ENCODE assay signal across 11 mouse cellular contexts in genomic region chr16:57268058-57268841, GRCm38 (mm10). TPM values are rescaled to one million over a fixed set of nuclear protein-coding genes. Genes with fewer than 3 reads are reported as not detected.
DNase-seq lines count a peak whose midpoint lies in the region; ATAC-seq and TF ChIP-seq lines count a peak whose summit lies in the region.
"Had no signal": no experiment of that assay in that cellular context is flagged by ENCODE, and none has a peak within 500 bp of the region (broad histone marks: within the 10 kb centered on the region; RNA-seq: fewer than 3 reads in every experiment).

No protein-coding gene starts in this region.

- H3K27ac ChIP-seq in hindbrain, postnatal 0 days = no peak overlapping the region
- no peak overlapping the region for H3K27ac ChIP-seq in hindbrain, embryonic 12.5 days
- H3K27ac ChIP-seq: neural tube, embryonic 12.5 days had no signal

- H3K9me3 ChIP-seq in hindbrain, postnatal 0 days (ENCODE audit: low read length) = no peaks in the 10 kb centered on the region
- no peaks in the 10 kb centered on the region for H3K9me3 ChIP-seq in hindbrain, embryonic 12.5 days (replicated peaks)
- H3K9me3 ChIP-seq: neural tube, embryonic 12.5 days had no signal

- no peaks in the 10 kb centered on the region for H3K79me2 ChIP-seq in myocyte (ENCODE audit: control insufficient read depth, insufficient read depth)

- no peak overlapping the region for H3K9ac ChIP-seq in hindbrain, postnatal 0 days (replicated peaks; ENCODE audit: low read length)
- H3K9ac ChIP-seq in hindbrain, embryonic 12.5 days = no peak overlapping the region
- H3K9ac ChIP-seq: neural tube, embryonic 12.5 days had no signal

- H3K4me2 ChIP-seq in hindbrain, postnatal 0 days (ENCODE audit: low read depth, low read length) = no peak overlapping the region
- no peak overlapping the region for H3K4me2 ChIP-seq in hindbrain, embryonic 12.5 days (replicated peaks)
- peak overlapping the region; percentile 47 for H3K4me2 ChIP-seq in myocyte (ENCODE audit: low read depth)
- H3K4me2 ChIP-seq: neural tube, embryonic 12.5 days had no signal

- H3K27me3 ChIP-seq in hindbrain, postnatal 0 days (ENCODE audit: insufficient read depth, low read length) = no peaks in the 10 kb centered on the region
- H3K27me3 ChIP-seq in hindbrain, embryonic 12.5 days = no peaks in the 10 kb centered on the region
- H3K27me3 ChIP-seq in myocyte (ENCODE audit: control insufficient read depth, insufficient read depth, insufficient read length) = no peaks in the 10 kb centered on the region
- H3K27me3 ChIP-seq: neural tube, embryonic 12.5 days had no signal

- TF ChIP-seq CTCF in hindbrain, postnatal 0 days (IDR thresholded peaks at IDR 0.05; ENCODE audit: low read depth) = no peak

- peak; percentile 41 for DNase-seq in hindbrain, postnatal 0 days (ENCODE audit: low spot score)
- DNase-seq in frontal cortex, adult 2 months (ENCODE audit: extremely low spot score in 1 of 2, low spot score in 1 of 2) = peak; percentile 53 to 81
- peak; percentile 80 for DNase-seq in layer of hippocampus, adult 9-11 months
- DNase-seq in cerebellum, adult 11 months = no peak
- DNase-seq: gastrocnemius, postnatal 36 days had no signal

- H3K4me3 ChIP-seq in hindbrain, postnatal 0 days (ENCODE audit: low read length) = no peak overlapping the region
- H3K4me3 ChIP-seq in hindbrain, embryonic 12.5 days = no peak overlapping the region
- no peak overlapping the region for H3K4me3 ChIP-seq in myocyte
- H3K4me3 ChIP-seq: neural tube, embryonic 12.5 days had no signal

- no peak overlapping the region for H3ac ChIP-seq in myocyte (ENCODE audit: control insufficient read depth, insufficient read length)

- no peak for TF ChIP-seq POLR2A in myocyte (IDR thresholded peaks at IDR 0.05; ENCODE audit: insufficient read length, low read depth)

- ATAC-seq in hindbrain, postnatal 0 days = peak; percentile 71
- ATAC-seq in hindbrain, embryonic 12.5 days (ENCODE audit: low FRiP score) = no peak
- ATAC-seq in inflammation-experienced regulatory T-cells, adult 6 months = no peak

- no peaks in the 10 kb centered on the region for H3K36me3 ChIP-seq in hindbrain, postnatal 0 days (ENCODE audit: insufficient read depth, low read length)
- no peaks in the 10 kb centered on the region for H3K36me3 ChIP-seq in hindbrain, embryonic 12.5 days
- no peaks in the 10 kb centered on the region for H3K36me3 ChIP-seq in myocyte (ENCODE audit: control insufficient read depth, insufficient read depth)
- H3K36me3 ChIP-seq: neural tube, embryonic 12.5 days had no signal

- H3K4me1 ChIP-seq in hindbrain, postnatal 0 days (ENCODE audit: insufficient read depth, low read length) = no peaks in the 10 kb centered on the region
- no peaks in the 10 kb centered on the region for H3K4me1 ChIP-seq in hindbrain, embryonic 12.5 days
- H3K4me1 ChIP-seq: neural tube, embryonic 12.5 days had no signal

- WGBS in hindbrain, postnatal 0 days = 75% methylated on average over 14 of the region's 14 CpGs
- 85% methylated on average over 14 of the region's 14 CpGs for WGBS in hindbrain, embryonic 12.5 days

TF ChIP-seq in myocyte, 11 proteins besides CTCF, POLR2A, EP300 and RAD21:
- TF ChIP-seq E2F4 (IDR thresholded peaks at IDR 0.05; ENCODE audit: insufficient read depth) (no peak), CEBPB (IDR thresholded peaks at IDR 0.05; ENCODE audit: insufficient read depth, poor library complexity, severe bottlenecking) (no peak), USF1 (IDR thresholded peaks at IDR 0.05; ENCODE audit: low read depth) (no peak)
TF ChIP-seq in myocyte: peak in this region for 0.

RNA-seq across cellular contexts. Expression of gene Tmem30c, which starts 24.4 kb away (rescaled TPM):
- 0.73 TPM in 1 of 2 replicates, not detected in the other for total RNA-seq in hindbrain, postnatal 0 days (2014; rRNA removed)
- polyA plus RNA-seq in hindbrain, postnatal 0 days (2015; fragmentation: Nextera tagmentation; extraction: Ambion mirVana) = 0.14 and 0.24 TPM in 2 replicates
- polyA plus RNA-seq in hindbrain, embryonic 12.5 days (2016; fragmentation: Nextera tagmentation; extraction: Ambion mirVana) = 0.08 TPM in 1 of 2 replicates, not detected in the other
- polyA plus RNA-seq in frontal cortex, adult 2 months (2012; rRNA removed) = 1.5 and 1.7 TPM in 2 replicates
- polyA plus RNA-seq in myocyte (2012; fragmentation: generic; extraction: Trizol) = not detected
- polyA plus RNA-seq in inflammation-experienced regulatory T-cells, adult 6 months (2017; shearing (Covaris generic)) = under 1 TPM in 1 of 3 experiments, not detected in 2; 0.11 TPM
- total RNA-seq: gastrocnemius, postnatal 36 days; liver, adult 2 months; megakaryocyte, adult 5-6 weeks had no signal
- polyA plus RNA-seq: liver, adult 2 months had no signal

RNA-seq across cellular contexts. Expression of gene Tbc1d23, which starts 36.9 kb away (rescaled TPM):
- total RNA-seq in hindbrain, postnatal 0 days (2014; rRNA removed) = 47.6 and 62.6 TPM in 2 replicates
- polyA plus RNA-seq in hindbrain, postnatal 0 days (2015; fragmentation: Nextera tagmentation; extraction: Ambion mirVana) = 31.5 and 32.3 TPM in 2 replicates
- polyA plus RNA-seq in hindbrain, embryonic 12.5 days (2016; fragmentation: Nextera tagmentation; extraction: Ambion mirVana) = 31.7 and 33.9 TPM in 2 replicates
- polyA plus RNA-seq in frontal cortex, adult 2 months (2012; rRNA removed) = 42.9 and 43.1 TPM in 2 replicates
- polyA plus RNA-seq in myocyte (2012; fragmentation: generic; extraction: Trizol) = 9.6 TPM
- 10 to 100 TPM; 19.6 to 46.0 (median 28.1) TPM for polyA plus RNA-seq in inflammation-experienced regulatory T-cells, adult 6 months (2017; shearing (Covaris generic))
